Mouse (Mus musculus): ENCODE data around the gene Ifi27.
"Not testable (repeated sequence)": the region's sequence is repeated elsewhere in the genome, so short reads cannot be mapped to it uniquely, and the experiment has no call there.

Ifi27 gene

DNA sequence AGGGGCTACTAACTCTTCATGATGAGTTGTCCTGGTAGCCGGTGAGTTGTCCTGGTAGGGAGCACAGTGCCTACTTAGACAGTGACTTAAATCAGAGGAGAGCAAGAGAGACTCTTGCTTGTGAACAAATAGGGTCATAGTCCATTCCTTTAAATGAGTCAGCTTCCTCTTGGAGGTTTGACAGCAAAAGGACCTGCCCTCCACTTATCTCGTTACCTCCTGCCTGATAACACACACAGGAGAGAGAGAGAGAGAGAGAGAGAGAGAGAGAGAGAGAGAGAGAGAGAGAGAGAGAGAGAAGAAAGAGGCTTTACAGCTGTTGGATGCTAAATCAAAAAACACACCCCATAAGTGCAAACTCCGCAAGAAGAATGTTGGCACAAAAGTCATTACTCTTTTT, 23.1 kb downstream of the Ifi27 start, which contains the start of gene Ifi27l2b:
Ifi27l2b (minus strand) TSS at position 84 of the 400 bp plus-strand sequence.
- no peak for DNase-seq

DNA sequence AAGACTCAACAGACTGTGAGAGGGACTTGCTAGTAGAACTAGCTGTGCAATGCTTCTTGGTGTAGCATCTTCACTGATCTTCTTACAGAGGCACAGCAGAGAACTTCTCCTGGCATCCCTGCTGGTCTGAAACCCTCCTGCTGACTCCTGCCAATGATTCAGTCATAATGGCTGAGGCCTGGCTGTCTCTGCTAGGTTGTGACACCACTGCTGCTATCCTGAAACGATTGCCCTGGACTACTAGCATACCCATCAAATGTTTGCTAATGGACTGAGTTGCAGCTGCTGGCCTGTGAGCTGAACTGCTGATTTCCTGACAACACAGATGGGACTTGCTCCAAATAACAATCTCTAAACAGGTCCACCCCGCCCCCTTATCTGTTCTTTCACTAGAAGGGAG, 40.5 kb downstream of the Ifi27 start:
- DNase-seq: no peak

GRCm38 (mm10) chr12:103476779-103477389, 42.9 kb downstream of the Ifi27 start:
- no peak for DNase-seq

GRCm38 (mm10) chr12:103477461-103478015, 43.5 kb downstream of the Ifi27 start:
- no peak for DNase-seq

GRCm38 (mm10) chr12:103481671-103482070, 47.7 kb downstream of the Ifi27 start:
- no peak for DNase-seq

DNA sequence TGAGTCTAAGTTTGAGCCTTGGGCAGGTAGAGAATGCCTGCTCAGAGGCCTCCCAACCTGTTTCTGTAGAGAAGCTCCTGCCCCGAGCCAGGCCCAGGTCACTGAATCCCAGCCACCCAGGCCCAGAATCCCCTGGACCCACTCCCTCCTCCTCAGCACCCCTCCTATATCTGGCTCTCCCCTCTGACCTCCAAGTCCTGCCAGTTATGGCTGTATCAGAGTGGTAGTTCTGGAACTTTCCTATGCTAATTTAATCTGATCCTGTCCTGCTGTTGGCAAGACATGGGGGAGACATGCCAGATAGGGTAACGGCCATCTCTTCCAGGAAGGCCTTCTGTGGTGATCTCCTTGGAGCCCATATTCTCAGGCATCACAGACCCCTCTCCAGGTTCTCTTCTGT, 48.8 kb downstream of the Ifi27 start:
- DNase-seq: no peak

- not testable (repeated sequence) for DNase-seq
Observed at GRCm38 (mm10) chr12:103484200-103484972, 50.4 kb downstream of the Ifi27 start.

GRCm38 (mm10) chr12:103486726-103487125, 52.7 kb downstream of the Ifi27 start:
- peak; percentile 58 for DNase-seq

DNA sequence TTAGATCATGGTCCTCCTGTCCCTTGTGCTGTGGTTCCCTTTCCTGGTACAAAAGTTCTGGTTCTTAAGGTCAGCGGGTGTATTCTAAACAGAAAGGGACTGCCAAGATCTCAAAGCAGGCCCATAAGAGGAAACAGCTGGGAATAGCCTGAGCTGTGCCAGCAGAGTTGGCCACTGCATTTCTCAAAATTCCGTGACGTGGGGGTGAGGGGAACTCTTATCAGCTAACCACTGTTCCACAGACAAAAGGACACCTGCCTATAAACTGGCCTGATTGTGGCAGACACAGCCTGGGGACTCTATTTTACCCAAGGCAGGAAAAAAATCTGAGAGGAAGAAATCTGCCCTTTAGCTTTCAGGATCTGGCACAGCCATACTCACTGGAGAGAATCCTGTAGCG, 53.3 kb downstream of the Ifi27 start:
- DNase-seq: no peak

DNA sequence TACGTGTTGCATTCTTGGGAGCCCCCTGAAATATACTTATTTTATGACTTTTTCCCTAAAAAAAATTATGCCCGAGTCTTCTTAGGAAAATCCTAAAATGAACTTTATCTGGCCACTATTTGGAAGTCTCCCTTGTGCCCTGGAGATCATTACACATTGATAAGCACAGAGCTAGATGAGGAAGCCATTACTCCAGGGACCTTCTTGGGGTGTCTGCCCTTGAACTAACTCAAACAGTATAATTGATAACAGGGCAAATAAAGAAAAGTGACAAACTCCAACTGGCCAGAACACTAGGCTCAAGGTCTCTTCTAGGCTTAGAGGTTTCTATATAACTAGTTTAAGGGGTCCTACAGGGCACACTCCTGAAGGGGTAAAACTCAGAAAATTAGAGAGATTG, 53.7 kb downstream of the Ifi27 start:
- no peak for DNase-seq

Data from cerebellum, adult 8-10 months (tissue).